Mouse (Mus musculus): ENCODE results near the gene Atxn7. TPM values are rescaled to one million over a fixed set of nuclear protein-coding genes. Genes with fewer than 3 reads are reported as not detected.
A peak's percentile ranks its signal among the peaks of the same experiment; 100 is the strongest.

The Atxn7 gene
- polyA plus RNA-seq, 2 experiments, result 6.4 to 18.7 TPM

DNA sequence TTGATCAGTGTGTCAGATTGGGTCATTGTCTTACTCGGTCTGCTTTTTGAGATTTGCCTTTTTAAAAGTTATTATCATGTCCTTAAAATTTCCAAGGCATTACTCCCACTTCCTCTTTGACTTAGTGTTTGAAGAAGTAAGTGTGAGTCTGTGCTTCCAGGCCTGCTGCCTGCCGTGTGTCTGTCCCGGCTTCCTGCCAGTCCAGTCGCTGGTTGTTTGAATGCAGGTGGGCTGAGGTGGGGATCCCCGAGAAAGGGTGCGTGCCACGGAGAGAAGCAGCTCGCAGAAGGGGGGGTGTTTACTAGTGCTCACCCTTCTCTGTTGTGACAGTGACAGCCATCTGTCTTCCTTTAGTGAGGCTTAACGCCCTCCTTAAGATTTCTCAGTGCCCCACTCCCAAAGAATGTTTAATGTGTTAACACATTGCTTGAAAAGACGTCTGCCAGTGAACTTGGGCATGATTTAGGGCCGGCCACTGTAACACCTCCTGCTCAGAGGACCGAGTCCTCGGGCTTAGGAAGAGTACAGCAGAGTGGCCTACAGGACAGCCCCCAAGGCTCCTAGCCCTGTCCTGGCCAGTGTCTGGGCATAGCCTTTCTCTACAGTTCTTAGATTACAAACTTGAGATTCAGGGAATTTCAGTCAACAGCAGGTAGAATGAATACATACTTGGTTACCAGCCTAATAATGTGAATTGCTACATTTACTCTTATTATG, 143.1 kb downstream of the Atxn7 start:
- WGBS, result 53% methylated on average over 13 of the region's 13 CpGs

GRCm38 (mm10) chr14:14104930-14105318, 143.7 kb downstream of the Atxn7 start:
- no peak overlapping the region for H3K27ac ChIP-seq (replicated peaks; ENCODE audit: low read depth, low read length)
- no peak for ATAC-seq (ENCODE audit: low FRiP score, low read depth)
- no peaks in the 10 kb centered on the region for H3K4me1 ChIP-seq (ENCODE audit: control insufficient read depth, insufficient read depth, low read length)
- no peak overlapping the region for H3K9ac ChIP-seq (ENCODE audit: low read depth, low read length, severe bottlenecking)
- no peak for TF ChIP-seq POLR2A (IDR thresholded peaks at IDR 0.05; ENCODE audit: borderline replicate concordance, extremely low read depth, insufficient read depth, insufficient read length)
- no peak overlapping the region for H3K4me3 ChIP-seq (replicated peaks; ENCODE audit: low read length)
- no peaks in the 10 kb centered on the region for H3K27me3 ChIP-seq (ENCODE audit: control insufficient read depth, insufficient read depth, low read length)
- no peak overlapping the region for H3K4me2 ChIP-seq (replicated peaks; ENCODE audit: low read depth, low read length, severe bottlenecking)
- no peak for DNase-seq (ENCODE audit: low spot score)
- WGBS, result 62% methylated on average over 2 of the region's 2 CpGs
- H3K9me3 ChIP-seq (ENCODE audit: control insufficient read depth, low read length), result no peaks in the 10 kb centered on the region
- H3K36me3 ChIP-seq (ENCODE audit: control insufficient read depth, insufficient read depth, low read length), result peaks cover 58% of the 10 kb centered on the region

More for the DNA sequence above, 143.1 kb downstream of the Atxn7 start:
- no peak overlapping the region for H3K9ac ChIP-seq (ENCODE audit: low read depth, low read length, severe bottlenecking)
- no peak overlapping the region for H3K27ac ChIP-seq (replicated peaks; ENCODE audit: low read depth, low read length)
- ATAC-seq (ENCODE audit: low FRiP score, low read depth), result no peak
- peaks cover 62% of the 10 kb centered on the region for H3K36me3 ChIP-seq (ENCODE audit: control insufficient read depth, insufficient read depth, low read length)
- no peaks in the 10 kb centered on the region for H3K4me1 ChIP-seq (ENCODE audit: control insufficient read depth, insufficient read depth, low read length)
- H3K9me3 ChIP-seq (ENCODE audit: control insufficient read depth, low read length), result no peaks in the 10 kb centered on the region
- no peak overlapping the region for H3K4me2 ChIP-seq (replicated peaks; ENCODE audit: low read depth, low read length, severe bottlenecking)
- DNase-seq (ENCODE audit: low spot score), result no peak
- no peak overlapping the region for H3K4me3 ChIP-seq (replicated peaks; ENCODE audit: low read length)
- TF ChIP-seq POLR2A (IDR thresholded peaks at IDR 0.05; ENCODE audit: borderline replicate concordance, extremely low read depth, insufficient read depth, insufficient read length), result no peak
- H3K27me3 ChIP-seq (ENCODE audit: control insufficient read depth, insufficient read depth, low read length), result no peaks in the 10 kb centered on the region

DNA sequence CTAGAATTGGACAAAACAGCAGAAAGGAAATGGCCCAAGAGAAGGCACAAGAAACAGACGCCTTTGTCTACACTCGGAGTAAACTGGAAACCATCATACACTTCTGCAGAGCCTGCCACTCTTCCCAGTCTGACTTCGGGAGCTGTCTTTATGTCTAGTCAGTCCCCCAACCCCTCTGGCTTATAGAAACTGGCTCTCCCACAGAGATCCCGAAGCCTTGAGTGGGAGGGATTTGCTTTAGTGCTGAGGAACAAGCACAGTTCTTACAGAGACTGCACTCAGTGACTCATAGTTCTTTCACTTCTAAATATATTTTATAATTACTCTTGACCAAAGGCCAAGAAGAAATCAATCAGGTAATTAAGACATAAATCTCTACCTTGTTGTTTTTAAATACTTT, 149.5 kb downstream of the Atxn7 start:
- H3K27me3 ChIP-seq (ENCODE audit: control insufficient read depth, insufficient read depth, low read length), result no peaks in the 10 kb centered on the region
- H3K9me3 ChIP-seq (ENCODE audit: control insufficient read depth, low read length), result no peaks in the 10 kb centered on the region
- H3K36me3 ChIP-seq (ENCODE audit: control insufficient read depth, insufficient read depth, low read length), result peaks cover 67% of the 10 kb centered on the region
- DNase-seq (ENCODE audit: low spot score) (no peak), ATAC-seq (ENCODE audit: low FRiP score, low read depth) (no peak)
- no peaks in the 10 kb centered on the region for H3K4me1 ChIP-seq (ENCODE audit: control insufficient read depth, insufficient read depth, low read length)
- TF ChIP-seq POLR2A (IDR thresholded peaks at IDR 0.05; ENCODE audit: borderline replicate concordance, extremely low read depth, insufficient read depth, insufficient read length), result no peak
- WGBS, result 81% methylated on average over 4 of the region's 4 CpGs
- no peak overlapping the region for H3K4me2 ChIP-seq (replicated peaks; ENCODE audit: low read depth, low read length, severe bottlenecking)
- no peak overlapping the region for H3K27ac ChIP-seq (replicated peaks; ENCODE audit: low read depth, low read length)
- H3K4me3 ChIP-seq (replicated peaks; ENCODE audit: low read length), result no peak overlapping the region
- no peak overlapping the region for H3K9ac ChIP-seq (ENCODE audit: low read depth, low read length, severe bottlenecking)

DNA sequence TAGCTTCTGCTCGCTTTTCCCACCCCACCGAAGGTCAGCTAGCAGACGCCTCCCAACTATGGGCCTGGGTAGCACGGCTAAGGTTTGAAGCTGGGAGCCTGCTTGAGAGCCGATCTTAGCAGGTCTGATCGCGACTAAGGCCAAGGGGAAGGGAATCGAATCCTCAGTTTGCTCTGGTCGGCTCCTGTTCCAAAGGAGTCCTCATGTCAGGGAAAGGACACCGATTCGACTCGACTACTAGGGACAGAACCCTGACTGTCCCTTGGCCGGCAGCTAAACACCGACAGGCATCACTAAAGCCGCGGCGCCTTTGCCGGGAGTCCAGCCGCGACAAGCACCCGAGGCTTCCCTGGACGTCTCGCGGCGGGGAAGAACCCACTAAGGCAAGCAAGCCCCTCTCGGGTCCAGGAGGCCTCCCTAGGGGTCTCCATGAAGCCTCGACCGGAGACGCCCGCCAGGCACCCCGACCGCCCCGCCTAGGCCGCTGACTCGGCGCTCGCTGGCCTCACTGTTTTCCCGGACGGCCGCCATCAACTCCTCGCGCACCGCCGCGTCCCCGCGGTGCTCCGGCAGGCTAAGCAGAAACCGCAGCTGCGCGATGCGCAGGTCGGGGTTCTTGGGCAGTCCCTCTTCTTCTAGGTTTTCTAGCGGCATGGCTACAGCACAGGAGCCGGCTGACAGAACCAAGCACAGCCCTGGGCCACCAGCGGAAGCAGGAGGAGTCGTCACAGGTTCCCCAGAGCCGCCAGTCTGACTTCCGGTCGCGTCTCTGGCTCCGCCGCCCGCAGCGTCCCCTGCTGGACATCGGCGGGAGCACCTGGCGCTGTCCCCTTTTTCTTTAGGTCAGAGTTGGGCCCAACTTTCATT, 159.2 kb downstream of the Atxn7 start, which contains the start of gene Psmd6:
Psmd6 (minus strand) TSS at position 755 of the 867 bp plus-strand sequence.
- TF ChIP-seq POLR2A (IDR thresholded peaks at IDR 0.05; ENCODE audit: borderline replicate concordance, extremely low read depth, insufficient read depth, insufficient read length), result peak; percentile 61; the same call in 1 of the 2 replicates
- Histone ChIP-seq H3K36me3 (ENCODE audit: control insufficient read depth, insufficient read depth, low read length) (peaks cover 36% of the 10 kb centered on the region), H3K4me2 (replicated peaks; ENCODE audit: low read depth, low read length, severe bottlenecking) (peak within 1 kb of the TSS; percentile 48)

More for the DNA sequence above, 159.2 kb downstream of the Atxn7 start, which contains the start of gene Psmd6:
- H3K27ac ChIP-seq (replicated peaks; ENCODE audit: low read depth, low read length), result peak within 1 kb of the TSS; percentile 68
- H3K27me3 ChIP-seq (ENCODE audit: control insufficient read depth, insufficient read depth, low read length), result no peaks in the 10 kb centered on the region
- WGBS, result 1% methylated on average over 58 of the region's 68 CpGs
- H3K4me1 ChIP-seq (ENCODE audit: control insufficient read depth, insufficient read depth, low read length), result peaks cover 3% of the 10 kb centered on the region; the same call in 1 of the 2 replicates
- peak; percentile 93 for ATAC-seq (ENCODE audit: low FRiP score, low read depth)
- H3K9me3 ChIP-seq (ENCODE audit: control insufficient read depth, low read length), result no peaks in the 10 kb centered on the region
- peak; percentile 83 for DNase-seq (ENCODE audit: low spot score)
- H3K9ac ChIP-seq (ENCODE audit: low read depth, low read length, severe bottlenecking), result peak within 1 kb of the TSS; percentile 91
- H3K4me3 ChIP-seq (replicated peaks; ENCODE audit: low read length), result peak within 1 kb of the TSS; percentile 91

Other genes starting within 250 kb of the Atxn7 start
- 0.03 TPM in 1 of 2 replicates, not detected in the other for gene Gm281, start 47.0 kb upstream of the Atxn7 start, polyA plus RNA-seq (2012; rRNA removed)
- gene Gm281, start 47.0 kb upstream of the Atxn7 start, polyA plus RNA-seq (2014; fragmentation: Nextera tagmentation; extraction: Ambion mirVana), result 0.08 TPM in 2 replicates
- gene Thoc7, start 412 bp downstream of the Atxn7 start, polyA plus RNA-seq (2012; rRNA removed), result 89.4 and 116 TPM in 2 replicates
- gene Thoc7, start 412 bp downstream of the Atxn7 start, polyA plus RNA-seq (2014; fragmentation: Nextera tagmentation; extraction: Ambion mirVana), result 194 and 195 TPM in 2 replicates
- 80.6 and 103 TPM in 2 replicates for gene Psmd6, start 159.5 kb downstream of the Atxn7 start, polyA plus RNA-seq (2012; rRNA removed)
- 232 and 234 TPM in 2 replicates for gene Psmd6, start 159.5 kb downstream of the Atxn7 start, polyA plus RNA-seq (2014; fragmentation: Nextera tagmentation; extraction: Ambion mirVana)
- gene Olfr720, start 225.4 kb downstream of the Atxn7 start, polyA plus RNA-seq (2012; rRNA removed), result not detected in 2 replicates
- not detected in 2 replicates for gene Olfr720, start 225.4 kb downstream of the Atxn7 start, polyA plus RNA-seq (2014; fragmentation: Nextera tagmentation; extraction: Ambion mirVana)